Mouse (Mus musculus): ENCODE measurements around the gene Cdc6.

DNA sequence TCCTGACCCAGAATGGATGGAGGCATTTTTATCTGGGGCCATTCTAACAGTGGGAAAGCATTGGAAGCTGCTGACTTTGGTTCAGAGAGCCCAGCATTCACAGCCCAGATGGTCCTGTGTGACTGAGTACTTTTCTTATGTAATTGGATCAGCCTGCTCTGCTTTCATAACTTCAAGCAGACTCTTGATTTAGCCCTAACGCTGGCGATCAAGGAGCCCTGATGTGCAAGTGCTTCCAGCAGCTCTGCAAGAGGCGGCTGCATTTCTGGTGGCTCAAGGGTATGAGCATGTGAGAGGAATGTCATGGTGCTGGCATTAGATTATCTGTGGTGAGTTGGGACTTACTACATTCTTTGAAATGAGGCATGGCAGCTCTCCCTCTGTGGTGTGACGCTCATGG, 35.6 kb upstream of the Cdc6 start:
- no peak for TF ChIP-seq CTCF (IDR thresholded peaks at IDR 0.05; ENCODE audit: low read depth)
- TF ChIP-seq EP300 (IDR thresholded peaks at IDR 0.05; ENCODE audit: low read depth), result no peak
